Mouse (Mus musculus): Measurements from ENCODE around the gene Ubald1. TPM values are rescaled to one million over a fixed set of nuclear protein-coding genes. Genes with fewer than 3 reads are reported as not detected.
A peak's percentile ranks its signal among the peaks of the same experiment; 100 is the strongest.

The Ubald1 gene
- total and polyA plus RNA-seq, 3 experiments: 2.8 to 25.6 TPM; not detected in 1

- TF ChIP-seq BHLHE40 (IDR thresholded peaks at IDR 0.05; ENCODE audit: borderline replicate concordance, low read depth, low read length) (peak; percentile 71), SIN3A (IDR thresholded peaks at IDR 0.05; ENCODE audit: low read length) (peak; percentile 36; the same call in 1 of the 2 replicates), MAFK (IDR thresholded peaks at IDR 0.05; ENCODE audit: borderline replicate concordance, low read depth, low read length) (no peak)
Observed at GRCm38 (mm10) chr16:4896249-4897027, 16.3 kb upstream of the Ubald1 start (continued).

DNA sequence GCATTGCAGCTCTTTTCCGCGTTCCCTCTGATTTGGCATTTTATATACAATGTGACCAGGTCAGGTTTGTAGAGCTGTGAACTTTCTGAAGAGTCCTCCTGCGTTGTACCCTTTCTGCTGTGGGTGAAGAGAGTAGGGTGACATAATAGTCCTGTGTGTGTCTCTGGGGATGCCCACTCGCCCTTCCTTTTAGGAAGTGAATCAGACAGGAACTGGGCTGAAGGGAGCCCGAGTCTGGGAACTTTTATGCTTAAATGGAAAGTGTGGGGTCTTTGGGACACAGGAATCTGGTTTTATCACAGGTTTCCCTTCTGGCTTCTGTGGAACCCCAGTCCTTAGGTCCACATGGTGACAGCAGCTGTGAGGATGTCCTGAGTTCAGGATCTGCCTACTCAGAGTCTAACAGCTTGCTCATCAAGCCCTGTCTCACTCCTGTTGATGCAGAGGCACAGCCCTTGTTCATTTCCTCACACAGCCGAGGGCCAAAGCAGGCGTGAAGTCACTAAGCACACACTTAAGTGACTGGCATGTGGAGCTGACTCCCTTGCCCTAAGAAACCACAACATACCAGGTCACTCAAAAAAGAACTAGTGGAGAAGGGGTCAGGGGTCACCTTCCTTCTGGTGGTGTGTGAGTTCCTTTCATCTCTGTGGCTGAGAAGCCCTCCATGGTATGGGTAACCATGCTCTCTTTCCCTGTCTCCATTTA is 14.2 kb upstream of the Ubald1 start:
- Histone ChIP-seq H3K9ac (ENCODE audit: control insufficient read depth, low read depth, low read length, poor library complexity, severe bottlenecking) (no peak overlapping the region), H3K27ac (ENCODE audit: control insufficient read depth, low read depth, low read length) (no peak overlapping the region), H3K4me3 (ENCODE audit: control insufficient read depth in 1 of 2, insufficient read depth in 1 of 2, low read depth in 2 of 2, low read length in 2 of 2) (no peak overlapping the region), H3K79me2 (ENCODE audit: control insufficient read depth, insufficient read depth, low read length, poor library complexity) (no peaks in the 10 kb centered on the region), H3K27me3 (ENCODE audit: control insufficient read depth in 1 of 2, insufficient read depth in 2 of 2, low read length in 2 of 2) (no peaks in the 10 kb centered on the region), H3K36me3 (ENCODE audit: control insufficient read depth in 1 of 2, insufficient read depth in 2 of 2, low read length in 2 of 2) (peaks cover 0 to 15% of the 10 kb centered on the region in 2 experiments; a peak in 3 of 4 replicates), H3K4me1 (ENCODE audit: control insufficient read depth in 1 of 2, insufficient read depth in 2 of 2, low read length in 2 of 2) (peaks cover 10 to 19% of the 10 kb centered on the region in 2 experiments), H3K9me3 (replicated peaks; ENCODE audit: insufficient read depth, low read length) (no peaks in the 10 kb centered on the region)
- no peak for DNase-seq (ENCODE audit: low read depth, low spot score)
- no peak for TF ChIP-seq ELF1 (IDR thresholded peaks at IDR 0.05; ENCODE audit: low read depth, low read length)
- TF ChIP-seq USF1 (IDR thresholded peaks at IDR 0.05; ENCODE audit: low read depth, low read length): no peak
- TF ChIP-seq BHLHE40 (IDR thresholded peaks at IDR 0.05; ENCODE audit: borderline replicate concordance, low read depth, low read length): no peak
- no peak for TF ChIP-seq ZMIZ1 (IDR thresholded peaks at IDR 0.05; ENCODE audit: low read depth, low read length)
- TF ChIP-seq UBTF (IDR thresholded peaks at IDR 0.05; ENCODE audit: borderline replicate concordance, insufficient read depth, low read depth, low read length): no peak
- no peak for TF ChIP-seq SIN3A (IDR thresholded peaks at IDR 0.05; ENCODE audit: low read length)
- no peak for TF ChIP-seq GATA1 (IDR thresholded peaks at IDR 0.05; ENCODE audit: low read depth, low read length)

DNA sequence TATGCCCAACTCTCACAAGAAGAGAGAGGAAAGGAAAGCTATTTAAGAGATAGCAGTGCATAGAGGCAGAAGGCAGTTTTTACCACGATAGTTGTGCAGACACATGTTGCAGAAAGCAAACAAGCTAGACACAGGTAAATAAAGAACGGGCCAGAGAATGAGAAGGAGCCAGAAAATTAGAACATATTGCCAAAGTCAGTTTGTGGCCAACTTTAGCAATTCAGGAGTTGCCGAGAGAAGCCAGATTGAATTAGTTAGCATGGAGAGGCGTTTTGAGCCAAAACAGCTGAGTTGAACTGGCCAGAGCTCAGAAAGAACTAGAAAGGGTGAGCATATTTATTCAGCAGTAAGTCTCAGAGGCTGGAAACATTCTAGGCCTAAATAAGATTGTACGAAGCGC is 12.1 kb upstream of the Ubald1 start:
- no peak overlapping the region for H3K9ac ChIP-seq (ENCODE audit: control insufficient read depth, low read depth, low read length, poor library complexity, severe bottlenecking)
- no peak for DNase-seq (ENCODE audit: low read depth, low spot score)
- H3K9me3 ChIP-seq (replicated peaks; ENCODE audit: insufficient read depth, low read length): no peaks in the 10 kb centered on the region
- no peak overlapping the region for H3K27ac ChIP-seq (ENCODE audit: control insufficient read depth, low read depth, low read length)
- H3K27me3 ChIP-seq (ENCODE audit: control insufficient read depth in 1 of 2, insufficient read depth in 2 of 2, low read length in 2 of 2): no peaks in the 10 kb centered on the region
- no peak overlapping the region for H3K4me3 ChIP-seq (ENCODE audit: control insufficient read depth in 1 of 2, insufficient read depth in 1 of 2, low read depth in 2 of 2, low read length in 2 of 2)
- H3K36me3 ChIP-seq (ENCODE audit: control insufficient read depth in 1 of 2, insufficient read depth in 2 of 2, low read length in 2 of 2): peaks cover 0 to 15% of the 10 kb centered on the region in 2 experiments; a peak in 3 of 4 replicates
- H3K79me2 ChIP-seq (ENCODE audit: control insufficient read depth, insufficient read depth, low read length, poor library complexity): 0 out of 2 replicates have a peak, but pooled peaks cover 3% of the 10 kb centered on the region
- TF ChIP-seq POLR2AphosphoS2 (IDR thresholded peaks at IDR 0.05; ENCODE audit: low read length) (no peak), SIN3A (IDR thresholded peaks at IDR 0.05; ENCODE audit: low read length) (no peak), MAX (IDR thresholded peaks at IDR 0.05; ENCODE audit: low read length) (no peak), NRF1 (IDR thresholded peaks at IDR 0.05; ENCODE audit: insufficient read depth, low read depth, low read length, poor library complexity, severe bottlenecking) (no peak), EP300 (IDR thresholded peaks at IDR 0.05; ENCODE audit: low read depth in 1 of 2, low read length in 2 of 2) (no peak), ZC3H11A (IDR thresholded peaks at IDR 0.05; ENCODE audit: low read depth, low read length) (no peak), ZMIZ1 (IDR thresholded peaks at IDR 0.05; ENCODE audit: low read depth, low read length) (no peak), MAFK (IDR thresholded peaks at IDR 0.05; ENCODE audit: borderline replicate concordance, low read depth, low read length) (no peak), MAZ (IDR thresholded peaks at IDR 0.05; ENCODE audit: low read depth, low read length) (no peak), UBTF (IDR thresholded peaks at IDR 0.05; ENCODE audit: borderline replicate concordance, insufficient read depth, low read depth, low read length) (no peak), MYC (IDR thresholded peaks at IDR 0.05; ENCODE audit: low read depth, low read length) (no peak), KAT2A (conservative IDR thresholded peaks at IDR 0.05; ENCODE audit: low read depth, low read length) (no peak), SMC3 (IDR thresholded peaks at IDR 0.05; ENCODE audit: low read depth, low read length) (no peak), CTCF (IDR thresholded peaks at IDR 0.05 in 2 of 3, conservative IDR thresholded peaks at IDR 0.05 in 1 of 3; ENCODE audit: control insufficient read depth in 1 of 3, insufficient read depth in 1 of 3, low read depth in 2 of 3, low read length in 3 of 3, poor library complexity in 1 of 3, severe bottlenecking in 1 of 3) (no peak), BHLHE40 (IDR thresholded peaks at IDR 0.05; ENCODE audit: borderline replicate concordance, low read depth, low read length) (no peak), ELF1 (IDR thresholded peaks at IDR 0.05; ENCODE audit: low read depth, low read length) (no peak), NELFE (IDR thresholded peaks at IDR 0.05; ENCODE audit: low read depth, low read length) (no peak), JUND (IDR thresholded peaks at IDR 0.05; ENCODE audit: low read depth, low read length) (no peak), E2F4 (IDR thresholded peaks at IDR 0.05; ENCODE audit: borderline replicate concordance, low read depth, low read length) (no peak)
- H3K4me1 ChIP-seq (ENCODE audit: control insufficient read depth in 1 of 2, insufficient read depth in 2 of 2, low read length in 2 of 2): peaks cover 10 to 19% of the 10 kb centered on the region in 2 experiments
